Mouse (Mus musculus) MEL (cell line): ENCODE data around the gene Thsd4.

Source experiments
- CTCF ChIP-seq, 3 experiments: IDR thresholded peaks in 2 of 3; conservative IDR thresholded peaks in 1 of 3; 2 replicates each; pipeline ENCODE4 v1.5.1; 2011 to 2012; ENCODE audit warnings: low read length in 3 of 3, low read depth in 2 of 3, mild to moderate bottlenecking in 2 of 3, improper control_type of control experiment in 1 of 3, inconsistent platforms in 1 of 3, mixed read lengths in 1 of 3, moderate library complexity in 1 of 3; ENCODE audit not compliant: control insufficient read depth in 1 of 3, insufficient read depth in 1 of 3, poor library complexity in 1 of 3, severe bottlenecking in 1 of 3
- KAT2A ChIP-seq: conservative IDR thresholded peaks from 2 replicates; pipeline ENCODE4 v1.6.1; 2012; ENCODE audit warnings: low read depth, low read length, improper control_type of control experiment, inconsistent platforms
- MAFK ChIP-seq: IDR thresholded peaks from 2 replicates; pipeline ENCODE4 v1.6.1; 2011; ENCODE audit warnings: low read depth, mild to moderate bottlenecking, low read length, improper control_type of control experiment, borderline replicate concordance
- NRF1 ChIP-seq: IDR thresholded peaks from 2 replicates; pipeline ENCODE4 v1.6.1; 2014; ENCODE audit warnings: low read depth, mild to moderate bottlenecking, inconsistent platforms, low read length, improper control_type of control experiment, moderate library complexity; ENCODE audit not compliant: poor library complexity, insufficient read depth, severe bottlenecking
- POLR2A ChIP-seq, 2 experiments: IDR thresholded peaks; 2 replicates each; pipeline ENCODE4 v1.6.1; 2011 to 2012; ENCODE audit warnings: low read length in 2 of 2, mild to moderate bottlenecking in 2 of 2, control low read depth in 1 of 2, improper control_type of control experiment in 1 of 2, low read depth in 1 of 2, moderate library complexity in 1 of 2; ENCODE audit not compliant: control insufficient read depth in 1 of 2, insufficient read depth in 1 of 2, poor library complexity in 1 of 2
- TBP ChIP-seq: IDR thresholded peaks from 2 replicates; pipeline ENCODE4 v1.8.0; 2011; ENCODE audit warnings: low read depth, low read length, improper control_type of control experiment
- UBTF ChIP-seq: IDR thresholded peaks from 2 replicates; pipeline ENCODE4 v1.6.1; 2012; ENCODE audit warnings: low read depth, mild to moderate bottlenecking, inconsistent platforms, low read length, improper control_type of control experiment, moderate library complexity, borderline replicate concordance; ENCODE audit not compliant: insufficient read depth
- ZMIZ1 ChIP-seq: IDR thresholded peaks from 2 replicates; pipeline ENCODE4 v1.6.1; 2012; ENCODE audit warnings: low read depth, mild to moderate bottlenecking, inconsistent platforms, low read length, improper control_type of control experiment, moderate library complexity
- ZNF384 ChIP-seq: IDR thresholded peaks from 2 replicates; pipeline ENCODE4 v1.6.1; 2012; ENCODE audit warnings: low read depth, mild to moderate bottlenecking, inconsistent platforms, low read length, improper control_type of control experiment

GRCm38 (mm10) chr9:60236155-60236554 lies 285.7 kb downstream of the Thsd4 start:
- TF ChIP-seq CTCF (IDR thresholded peaks at IDR 0.05 in 2 of 3, conservative IDR thresholded peaks at IDR 0.05 in 1 of 3; ENCODE audit: control insufficient read depth in 1 of 3, insufficient read depth in 1 of 3, low read depth in 2 of 3, low read length in 3 of 3, poor library complexity in 1 of 3, severe bottlenecking in 1 of 3) = no peak
- no peak for TF ChIP-seq ZMIZ1
- no peak for TF ChIP-seq MAFK
- TF ChIP-seq TBP = no peak
- TF ChIP-seq ZNF384 = no peak
- no peak for TF ChIP-seq POLR2A (IDR thresholded peaks at IDR 0.05; ENCODE audit: control insufficient read depth in 1 of 2, insufficient read depth in 1 of 2, low read depth in 1 of 2, low read length in 2 of 2, poor library complexity in 1 of 2)
- TF ChIP-seq NRF1 = no peak
- TF ChIP-seq KAT2A = no peak
- TF ChIP-seq UBTF = no peak
